Mouse (Mus musculus) kidney, adult 2 months (tissue): ENCODE data around the gene Rnase13.

Experiments used
- CTCF ChIP-seq: fragments of 200-500 bp; conservative IDR thresholded peaks from 2 replicates; pipeline ENCODE4 v1.5.1; 2011; ENCODE audit warnings: low read depth, mild to moderate bottlenecking, control low read depth, low read length, moderate library complexity, mixed read lengths; ENCODE audit not compliant: insufficient read depth, insufficient read length
- POLR2A ChIP-seq: fragments of 200-500 bp; IDR thresholded peaks from one replicate; pipeline ENCODE4 v1.6.1; 2011; ENCODE audit warnings: low read depth, low read length, control low read depth

DNA sequence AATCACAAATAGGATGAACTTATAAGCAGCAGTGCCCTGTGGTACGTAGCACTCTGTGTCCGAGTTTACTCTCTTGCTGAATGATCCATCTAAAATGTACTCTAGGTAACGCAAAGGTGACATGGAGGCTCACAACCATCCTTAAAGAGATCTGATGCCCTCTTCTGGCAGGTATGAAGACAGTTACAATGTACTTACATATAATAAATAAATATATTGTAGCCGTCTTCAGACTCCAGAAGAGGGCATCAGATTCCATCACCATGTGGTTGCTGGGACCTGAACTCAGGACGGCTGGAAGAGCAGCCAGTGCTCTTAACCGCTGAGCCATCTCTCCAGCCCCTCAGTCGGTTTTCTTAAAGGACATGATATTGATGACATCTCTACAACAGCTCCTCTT, 17.9 kb downstream of the Rnase13 start:
- TF ChIP-seq CTCF (no peak), POLR2A (no peak)
